Mouse (Mus musculus): ENCODE measurements at regions not wholly inside any gene's neighbourhood (a gene's known extent, or its start where the extent isn't known, plus 50 kb on each side); places are given as distances from the start of the nearest gene placed in this dataset.

DNA sequence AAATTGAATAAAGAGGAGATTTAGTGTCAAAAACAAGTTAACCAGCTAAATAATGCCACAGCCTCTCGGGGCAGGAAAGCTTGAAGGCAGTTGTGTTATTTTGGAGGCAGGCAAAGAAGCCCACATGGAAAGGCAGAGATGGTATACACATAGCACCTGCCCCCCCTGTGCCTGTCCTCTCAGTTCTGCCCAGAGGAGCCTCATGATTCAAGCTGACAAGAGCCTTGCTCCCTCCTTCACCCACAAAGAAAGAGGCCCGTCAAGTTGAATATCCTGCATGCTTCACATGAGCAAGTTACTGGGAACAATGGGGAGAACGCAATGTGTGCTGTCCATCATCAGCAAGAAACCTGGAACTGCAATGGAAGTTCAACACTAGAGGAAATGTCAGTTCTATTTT, 398.2 kb upstream of the Zic4 start:
- TF ChIP-seq CTCF (IDR thresholded peaks at IDR 0.05; ENCODE audit: extremely low read depth, insufficient read depth, low read length) (no peak), POLR2A (IDR thresholded peaks at IDR 0.05; ENCODE audit: extremely low read depth, insufficient read depth, low read length) (no peak)
